Mouse (Mus musculus): ENCODE measurements around the gene Magi1. TPM values are rescaled to one million over a fixed set of nuclear protein-coding genes. Genes with fewer than 3 reads are reported as not detected.

Magi1 gene
- polyA plus RNA-seq, 1 experiment: 16.3 TPM

- TF ChIP-seq POLR2A (IDR thresholded peaks at IDR 0.05; ENCODE audit: low read depth, low read length) (no peak), CTCF (IDR thresholded peaks at IDR 0.05; ENCODE audit: borderline replicate concordance, insufficient read depth, low read length) (no peak)
- H3K4me3 ChIP-seq (ENCODE audit: insufficient read depth, low read length): no peak overlapping the region
- H3K4me1 ChIP-seq (ENCODE audit: control insufficient read depth, insufficient read depth, low read length): no peaks in the 10 kb centered on the region
- H3K27ac ChIP-seq (ENCODE audit: insufficient read depth, low read length): no peak overlapping the region
These were observed 337.1 kb downstream of the Magi1 start for GRCm38 (mm10) chr6:93946612-93947011.

- Histone ChIP-seq H3K27ac (ENCODE audit: insufficient read depth, low read length) (no peak overlapping the region), H3K4me3 (ENCODE audit: insufficient read depth, low read length) (no peak overlapping the region), H3K4me1 (ENCODE audit: control insufficient read depth, insufficient read depth, low read length) (no peaks in the 10 kb centered on the region)
- TF ChIP-seq CTCF (IDR thresholded peaks at IDR 0.05; ENCODE audit: borderline replicate concordance, insufficient read depth, low read length) (no peak), POLR2A (IDR thresholded peaks at IDR 0.05; ENCODE audit: low read depth, low read length) (no peak)
These were observed 347.4 kb downstream of the Magi1 start for GRCm38 (mm10) chr6:93936359-93936758.

GRCm38 (mm10) chr6:93935793-93936192 lies 347.9 kb downstream of the Magi1 start:
- Histone ChIP-seq H3K27ac (ENCODE audit: insufficient read depth, low read length) (no peak overlapping the region), H3K4me1 (ENCODE audit: control insufficient read depth, insufficient read depth, low read length) (no peaks in the 10 kb centered on the region), H3K4me3 (ENCODE audit: insufficient read depth, low read length) (no peak overlapping the region)
- TF ChIP-seq CTCF (IDR thresholded peaks at IDR 0.05; ENCODE audit: borderline replicate concordance, insufficient read depth, low read length) (no peak), POLR2A (IDR thresholded peaks at IDR 0.05; ENCODE audit: low read depth, low read length) (no peak)

- H3K4me3 ChIP-seq (ENCODE audit: insufficient read depth, low read length): no peak overlapping the region
- H3K27ac ChIP-seq (ENCODE audit: insufficient read depth, low read length): no peak overlapping the region
- no peaks in the 10 kb centered on the region for H3K4me1 ChIP-seq (ENCODE audit: control insufficient read depth, insufficient read depth, low read length)
- TF ChIP-seq POLR2A (IDR thresholded peaks at IDR 0.05; ENCODE audit: low read depth, low read length) (no peak), CTCF (IDR thresholded peaks at IDR 0.05; ENCODE audit: borderline replicate concordance, insufficient read depth, low read length) (no peak)
These were observed 349.0 kb downstream of the Magi1 start for GRCm38 (mm10) chr6:93934700-93935099.

- no peak overlapping the region for H3K4me3 ChIP-seq (ENCODE audit: insufficient read depth, low read length)
- H3K4me1 ChIP-seq (ENCODE audit: control insufficient read depth, insufficient read depth, low read length): peaks cover 11% of the 10 kb centered on the region; the same call in 1 of the 2 replicates
- peak overlapping the region; percentile 66 for H3K27ac ChIP-seq (ENCODE audit: insufficient read depth, low read length)
- TF ChIP-seq CTCF (IDR thresholded peaks at IDR 0.05; ENCODE audit: borderline replicate concordance, insufficient read depth, low read length) (no peak), POLR2A (IDR thresholded peaks at IDR 0.05; ENCODE audit: low read depth, low read length) (no peak)
These were observed 359.1 kb downstream of the Magi1 start for GRCm38 (mm10) chr6:93924568-93924967.

- peak overlapping the region; percentile 66 for H3K27ac ChIP-seq (ENCODE audit: insufficient read depth, low read length)
- peaks cover 11% of the 10 kb centered on the region; the same call in 1 of the 2 replicates for H3K4me1 ChIP-seq (ENCODE audit: control insufficient read depth, insufficient read depth, low read length)
- TF ChIP-seq CTCF (IDR thresholded peaks at IDR 0.05; ENCODE audit: borderline replicate concordance, insufficient read depth, low read length) (no peak), POLR2A (IDR thresholded peaks at IDR 0.05; ENCODE audit: low read depth, low read length) (no peak)
- no peak overlapping the region for H3K4me3 ChIP-seq (ENCODE audit: insufficient read depth, low read length)
These were observed 359.7 kb downstream of the Magi1 start for GRCm38 (mm10) chr6:93923972-93924371.

- Histone ChIP-seq H3K4me1 (ENCODE audit: control insufficient read depth, insufficient read depth, low read length) (peaks cover 11% of the 10 kb centered on the region; the same call in 1 of the 2 replicates), H3K4me3 (ENCODE audit: insufficient read depth, low read length) (no peak overlapping the region), H3K27ac (ENCODE audit: insufficient read depth, low read length) (peak overlapping the region; percentile 66)
- TF ChIP-seq POLR2A (IDR thresholded peaks at IDR 0.05; ENCODE audit: low read depth, low read length): no peak
- TF ChIP-seq CTCF (IDR thresholded peaks at IDR 0.05; ENCODE audit: borderline replicate concordance, insufficient read depth, low read length): no peak
These were observed 360.4 kb downstream of the Magi1 start for GRCm38 (mm10) chr6:93923351-93923750.

GRCm38 (mm10) chr6:93922931-93923330 lies 360.8 kb downstream of the Magi1 start:
- H3K27ac ChIP-seq (ENCODE audit: insufficient read depth, low read length): peak overlapping the region; percentile 66
- peaks cover 11% of the 10 kb centered on the region; the same call in 1 of the 2 replicates for H3K4me1 ChIP-seq (ENCODE audit: control insufficient read depth, insufficient read depth, low read length)
- no peak overlapping the region for H3K4me3 ChIP-seq (ENCODE audit: insufficient read depth, low read length)
- TF ChIP-seq POLR2A (IDR thresholded peaks at IDR 0.05; ENCODE audit: low read depth, low read length) (no peak), CTCF (IDR thresholded peaks at IDR 0.05; ENCODE audit: borderline replicate concordance, insufficient read depth, low read length) (no peak)

- TF ChIP-seq CTCF (IDR thresholded peaks at IDR 0.05; ENCODE audit: borderline replicate concordance, insufficient read depth, low read length): no peak
- no peak for TF ChIP-seq POLR2A (IDR thresholded peaks at IDR 0.05; ENCODE audit: low read depth, low read length)
- Histone ChIP-seq H3K27ac (ENCODE audit: insufficient read depth, low read length) (peak overlapping the region; percentile 41), H3K4me1 (ENCODE audit: control insufficient read depth, insufficient read depth, low read length) (no peaks in the 10 kb centered on the region), H3K4me3 (ENCODE audit: insufficient read depth, low read length) (peak overlapping the region; percentile 22)
These were observed 370.4 kb downstream of the Magi1 start for GRCm38 (mm10) chr6:93913226-93913861.

- H3K4me3 ChIP-seq (ENCODE audit: insufficient read depth, low read length): peak overlapping the region; percentile 22
- peak overlapping the region; percentile 69 for H3K27ac ChIP-seq (ENCODE audit: insufficient read depth, low read length)
- no peak for TF ChIP-seq POLR2A (IDR thresholded peaks at IDR 0.05; ENCODE audit: low read depth, low read length)
- TF ChIP-seq CTCF (IDR thresholded peaks at IDR 0.05; ENCODE audit: borderline replicate concordance, insufficient read depth, low read length): no peak
- no peaks in the 10 kb centered on the region for H3K4me1 ChIP-seq (ENCODE audit: control insufficient read depth, insufficient read depth, low read length)
These were observed 371.0 kb downstream of the Magi1 start for GRCm38 (mm10) chr6:93912582-93913225.
